Mouse (Mus musculus) CH12.LX (cell line): ENCODE measurements around the gene Nap1l4.

ENCODE experiments used
- BHLHE40 ChIP-seq: IDR thresholded peaks from 2 replicates; pipeline ENCODE4 v1.6.1; 2011; ENCODE audit warnings: mild to moderate bottlenecking, low read depth, low read length, improper control_type of control experiment
- CHD1 ChIP-seq: IDR thresholded peaks from 2 replicates; pipeline ENCODE4 v1.6.1; 2012; ENCODE audit warnings: low read depth, low read length, improper control_type of control experiment, inconsistent platforms
- CTCF ChIP-seq, 2 experiments: IDR thresholded peaks in 1 of 2; conservative IDR thresholded peaks in 1 of 2; 2 replicates each; pipeline ENCODE4 v1.5.1; 2011 to 2012; ENCODE audit warnings: low read depth in 2 of 2, low read length in 2 of 2, improper control_type of control experiment in 1 of 2, inconsistent platforms in 1 of 2, mild to moderate bottlenecking in 1 of 2, moderate library complexity in 1 of 2
- EP300 ChIP-seq: IDR thresholded peaks from 2 replicates; pipeline ENCODE4 v1.6.1; 2011; ENCODE audit warnings: low read length, improper control_type of control experiment
- JUND ChIP-seq: conservative IDR thresholded peaks from 2 replicates; pipeline ENCODE4 v1.6.1; 2011; ENCODE audit warnings: low read depth, low read length, improper control_type of control experiment
- PAX5 ChIP-seq: IDR thresholded peaks from 2 replicates; pipeline ENCODE4 v1.6.1; 2012; ENCODE audit warnings: low read length, inconsistent platforms, mixed read lengths
- POLR2A ChIP-seq: IDR thresholded peaks from 2 replicates; pipeline ENCODE4 v1.6.1; 2011; ENCODE audit warnings: low read depth, mild to moderate bottlenecking, improper control_type of control experiment, low read length
- POLR2AphosphoS2 ChIP-seq: IDR thresholded peaks from 2 replicates; pipeline ENCODE4 v1.6.1; 2011; ENCODE audit warnings: low read depth, low read length, improper control_type of control experiment
- SIN3A ChIP-seq: IDR thresholded peaks from 2 replicates; pipeline ENCODE4 v1.6.1; 2012; ENCODE audit warnings: low read length, improper control_type of control experiment, inconsistent platforms
- SMC3 ChIP-seq: IDR thresholded peaks from 2 replicates; pipeline ENCODE4 v1.6.1; 2011; ENCODE audit warnings: low read depth, low read length, improper control_type of control experiment
- TCF12 ChIP-seq: IDR thresholded peaks from 2 replicates; pipeline ENCODE4 v1.6.1; 2014; ENCODE audit warnings: low read depth, mild to moderate bottlenecking, inconsistent platforms, low read length, improper control_type of control experiment
- ZMIZ1 ChIP-seq: IDR thresholded peaks from 2 replicates; pipeline ENCODE4 v1.6.1; 2012; ENCODE audit warnings: low read depth, mild to moderate bottlenecking, inconsistent platforms, low read length, improper control_type of control experiment

DNA sequence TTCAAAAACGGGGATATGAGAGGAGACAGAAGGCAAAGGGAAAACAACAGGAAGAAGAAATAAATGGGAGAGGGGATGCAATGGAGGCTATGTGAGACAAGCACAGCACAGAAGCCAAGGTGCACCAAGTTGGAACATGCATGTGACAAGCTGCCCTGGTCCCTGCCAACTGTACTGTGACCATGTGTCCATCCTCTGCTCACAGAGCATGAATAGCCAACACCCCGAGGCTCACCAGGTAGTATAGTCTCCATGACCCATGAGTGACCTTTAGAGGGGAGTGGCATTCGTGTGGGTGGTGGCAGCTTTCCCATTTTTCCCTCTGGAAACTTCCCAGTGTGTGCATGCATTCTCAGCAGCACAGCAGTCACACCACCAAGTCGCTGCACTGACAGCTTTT, 29.6 kb downstream of the Nap1l4 start:
- no peak for TF ChIP-seq EP300
- TF ChIP-seq POLR2A = no peak
- TF ChIP-seq CTCF (conservative IDR thresholded peaks at IDR 0.05 in 1 of 2, IDR thresholded peaks at IDR 0.05 in 1 of 2; ENCODE audit: low read depth in 2 of 2, low read length in 2 of 2) = no peak
- TF ChIP-seq CHD1 = no peak
- no peak for TF ChIP-seq SIN3A
- TF ChIP-seq JUND = no peak
- TF ChIP-seq TCF12 = no peak
- no peak for TF ChIP-seq POLR2AphosphoS2
- TF ChIP-seq BHLHE40 = no peak
- TF ChIP-seq ZMIZ1 = no peak
- no peak for TF ChIP-seq SMC3
- TF ChIP-seq PAX5 = no peak
